Mouse (Mus musculus) cerebral cortex, adult 2 months (tissue): ENCODE data around the gene Uimc1.

ENCODE experiments used
- WGBS: fragments of 180-500 bp; shearing (Covaris S2); methylation state at CpG from one replicate; pipeline ENCODE4 v1.1.7; 2018; 5-methylcytosine and 5-hydroxymethylcytosine counted together

Gene Uimc1

GRCm38 (mm10) chr13:55040016-55040415 is 60.1 kb downstream of the Uimc1 start:
- 91% methylated on average over 2 of the region's 2 CpGs for WGBS

GRCm38 (mm10) chr13:55024215-55024614 is 75.9 kb downstream of the Uimc1 start:
- WGBS, result 82% methylated on average over 2 of the region's 2 CpGs

- WGBS, result 74% methylated on average over 9 of the region's 9 CpGs
Observed at GRCm38 (mm10) chr13:55022715-55023114, 77.4 kb downstream of the Uimc1 start.

- 68% methylated on average over 4 of the region's 4 CpGs for WGBS
Observed at GRCm38 (mm10) chr13:55022256-55022655, 77.8 kb downstream of the Uimc1 start.

GRCm38 (mm10) chr13:55021194-55021779 is 78.8 kb downstream of the Uimc1 start, which contains the start of gene Hk3:
Hk3 (minus strand) TSS chr13:55021385.
- WGBS, result 83% methylated on average over 13 of the region's 13 CpGs

GRCm38 (mm10) chr13:55020051-55020450 is 80.0 kb downstream of the Uimc1 start:
- WGBS, result 87% methylated on average over 4 of the region's 4 CpGs

- 76% methylated on average over 3 of the region's 3 CpGs for whole genome bisulfite sequencing
Observed at GRCm38 (mm10) chr13:55019181-55019580, 80.9 kb downstream of the Uimc1 start.

- WGBS, result 93% methylated on average over 9 of the region's 9 CpGs
Observed at GRCm38 (mm10) chr13:55018700-55019099, 81.4 kb downstream of the Uimc1 start.

GRCm38 (mm10) chr13:55017898-55018599 is 82.1 kb downstream of the Uimc1 start:
- 86% methylated on average over 8 of the region's 8 CpGs for WGBS

- 92% methylated on average over 12 of the region's 12 CpGs for WGBS
Observed at GRCm38 (mm10) chr13:55017154-55017897, 82.8 kb downstream of the Uimc1 start.

GRCm38 (mm10) chr13:55014451-55014850 is 85.6 kb downstream of the Uimc1 start:
- WGBS, result 78% methylated on average over 9 of the region's 9 CpGs

- 47% methylated on average over 9 of the region's 9 CpGs for WGBS
Observed at GRCm38 (mm10) chr13:55013702-55014344, 86.3 kb downstream of the Uimc1 start.

GRCm38 (mm10) chr13:55011981-55012478 is 88.1 kb downstream of the Uimc1 start:
- WGBS, result 18% methylated on average over 14 of the region's 14 CpGs

GRCm38 (mm10) chr13:55011103-55011502 is 89.0 kb downstream of the Uimc1 start:
- WGBS, result 92% methylated on average over 15 of the region's 15 CpGs

- WGBS, result 56% methylated on average over 6 of the region's 6 CpGs
Observed at GRCm38 (mm10) chr13:55008589-55008988, 91.5 kb downstream of the Uimc1 start.

GRCm38 (mm10) chr13:55006415-55006742 is 93.7 kb downstream of the Uimc1 start:
- WGBS, result 58% methylated on average over 7 of the region's 7 CpGs

GRCm38 (mm10) chr13:55005691-55006414 is 94.2 kb downstream of the Uimc1 start:
- WGBS, result 47% methylated on average over 31 of the region's 31 CpGs

GRCm38 (mm10) chr13:55004646-55005045 is 95.5 kb downstream of the Uimc1 start:
- WGBS, result 72% methylated on average over 11 of the region's 11 CpGs

GRCm38 (mm10) chr13:55002090-55002489 is 98.0 kb downstream of the Uimc1 start:
- 57% methylated on average over 10 of the region's 10 CpGs for WGBS

GRCm38 (mm10) chr13:55000433-55000832 is 99.7 kb downstream of the Uimc1 start:
- WGBS, result 40% methylated on average over 10 of the region's 10 CpGs

GRCm38 (mm10) chr13:54997568-54997967 is 102.5 kb downstream of the Uimc1 start:
- 91% methylated on average over 8 of the region's 8 CpGs for WGBS
